Mouse (Mus musculus) bone marrow, adult 2 months (tissue): ENCODE measurements around the gene Ppp1r12a.

Source experiments
- CTCF ChIP-seq: fragments of 200-500 bp; IDR thresholded peaks from 2 replicates; pipeline ENCODE4 v1.5.1; 2011; ENCODE audit warnings: low read length, control low read depth; ENCODE audit not compliant: control insufficient read depth, insufficient read depth
- POLR2A ChIP-seq: fragments of 200-500 bp; IDR thresholded peaks from 2 replicates; pipeline ENCODE4 v1.6.1; 2011; ENCODE audit warnings: low read depth, mild to moderate bottlenecking, control low read depth, low read length, borderline replicate concordance; ENCODE audit not compliant: control insufficient read depth

DNA sequence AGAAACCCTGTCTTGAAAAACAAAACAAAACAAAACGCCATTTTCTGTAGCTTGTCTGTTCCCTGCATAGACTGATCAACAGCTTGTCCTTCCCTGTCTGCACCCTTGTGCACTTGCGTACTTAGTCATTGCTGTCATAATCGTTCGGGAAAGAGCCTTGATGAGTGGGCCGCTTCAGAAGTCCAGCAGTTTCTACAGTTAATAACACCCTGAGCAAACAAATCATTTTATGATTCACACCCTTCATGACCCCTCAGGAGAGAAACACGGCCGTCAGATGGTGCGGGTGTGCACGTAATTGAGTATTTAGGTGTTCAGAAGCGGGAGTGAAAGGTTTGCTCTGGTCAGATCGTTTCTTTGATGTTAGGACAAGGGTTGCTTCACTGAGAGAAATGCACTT, 137.8 kb downstream of the Ppp1r12a start:
- no peak for TF ChIP-seq CTCF
- TF ChIP-seq POLR2A = no peak
